Mouse (Mus musculus) liver, embryonic 13.5 days (tissue): ENCODE data around the gene Ppid. TPM values are rescaled to one million over a fixed set of nuclear protein-coding genes. Genes with fewer than 3 reads are reported as not detected.

ENCODE experiments used
- ATAC-seq: fragments of 200-750 bp; cut with Nextera tagmentation; 2 replicates; pipeline ENCODE4 v1.8.0; 2017; ENCODE audit warnings: low read depth, mild to moderate bottlenecking, moderate number of reproducible peaks, moderate library complexity
- DNase-seq: peaks from one replicate; pipeline ENCODE4 v3.0.0; 2022
- H3K27ac ChIP-seq: fragments of 300-500 bp; sonication (generic); 2 replicates; pipeline ENCODE4 v1.5.1; 2015; ENCODE audit warnings: moderate library complexity, mild to moderate bottlenecking, inconsistent platforms
- H3K27me3 ChIP-seq: fragments of 300-500 bp; sonication (generic); 2 replicates; pipeline ENCODE4 v1.6.1; 2015; ENCODE audit warnings: mild to moderate bottlenecking, inconsistent platforms
- H3K36me3 ChIP-seq: fragments of 300-500 bp; sonication (generic); 2 replicates; pipeline ENCODE4 v1.6.1; 2015; ENCODE audit warnings: mild to moderate bottlenecking, inconsistent platforms
- H3K4me1 ChIP-seq: fragments of 300-500 bp; sonication (generic); replicated peaks from 2 replicates; pipeline ENCODE4 v1.6.1; 2015; ENCODE audit warnings: inconsistent platforms
- H3K4me2 ChIP-seq: fragments of 300-500 bp; sonication (generic); 2 replicates; pipeline ENCODE4 v1.6.1; 2015; ENCODE audit warnings: inconsistent platforms, mild to moderate bottlenecking, moderate library complexity
- H3K4me3 ChIP-seq: fragments of 300-500 bp; sonication (generic); replicated peaks from 2 replicates; pipeline ENCODE4 v1.5.1; 2015; ENCODE audit warnings: mild to moderate bottlenecking, inconsistent platforms
- H3K9ac ChIP-seq: fragments of 300-500 bp; sonication (generic); 2 replicates; pipeline ENCODE4 v1.6.1; 2015; ENCODE audit warnings: mild to moderate bottlenecking, inconsistent platforms
- H3K9me3 ChIP-seq: fragments of 300-500 bp; sonication (generic); replicated peaks from 2 replicates; pipeline ENCODE4 v1.6.1; 2016; ENCODE audit warnings: inconsistent platforms
- WGBS: fragments of 180-500 bp; shearing (Covaris S2); methylation state at CpG from one replicate; pipeline ENCODE4 v1.1.7; 2015; ENCODE audit not compliant: insufficient replicate concordance; 5-methylcytosine and 5-hydroxymethylcytosine counted together
- polyA plus RNA-seq: library from polyadenylated mRNA; unstranded; fragments of >200 nt; fragmentation: Nextera tagmentation; extraction: Ambion mirVana; gene quantifications from 2 replicates; pipeline ENCODE4 v1.2.1, GENCODE M21; 2015

Gene Ppid
- polyA plus RNA-seq, 1 experiment from 2014 or later: 164 TPM

- no peak for ATAC-seq
- DNase-seq: no peak
Measured at GRCm38 (mm10) chr3:79609886-79610285, 18.7 kb downstream of the Ppid start.

GRCm38 (mm10) chr3:79627484-79628181 is 36.5 kb downstream of the Ppid start:
- 16% methylated on average over 10 of the region's 10 CpGs for WGBS
- no peak for DNase-seq

More at GRCm38 (mm10) chr3:79609886-79610285, 18.7 kb downstream of the Ppid start:
- no peak overlapping the region for H3K4me2 ChIP-seq
- H3K36me3 ChIP-seq: peaks cover 51% of the 10 kb centered on the region
- no peaks in the 10 kb centered on the region for H3K27me3 ChIP-seq
- no peak overlapping the region for H3K9ac ChIP-seq
- H3K27ac ChIP-seq: no peak overlapping the region
- no peak overlapping the region for H3K4me3 ChIP-seq
- WGBS: 80% methylated on average over 2 of the region's 2 CpGs
- H3K4me1 ChIP-seq: no peaks in the 10 kb centered on the region
- H3K9me3 ChIP-seq: no peaks in the 10 kb centered on the region

GRCm38 (mm10) chr3:79628182-79628560 is 37.0 kb downstream of the Ppid start:
- no peaks in the 10 kb centered on the region for H3K27me3 ChIP-seq
- H3K9ac ChIP-seq: peak overlapping the region; percentile 86
- H3K4me2 ChIP-seq: peak overlapping the region; percentile 86
- peak; percentile 50 for DNase-seq
- peaks cover 19% of the 10 kb centered on the region for H3K36me3 ChIP-seq
- H3K9me3 ChIP-seq: no peaks in the 10 kb centered on the region
- H3K4me1 ChIP-seq: peaks cover 24% of the 10 kb centered on the region
- H3K27ac ChIP-seq: peak overlapping the region; percentile 95
- ATAC-seq: no peak
- H3K4me3 ChIP-seq: peak overlapping the region; percentile 87
- under 1% methylated on average over 9 of the region's 9 CpGs for WGBS

More at GRCm38 (mm10) chr3:79627484-79628181, 36.5 kb downstream of the Ppid start:
- Histone ChIP-seq H3K9ac (peak overlapping the region; percentile 86), H3K4me3 (peak overlapping the region; percentile 87), H3K9me3 (no peaks in the 10 kb centered on the region), H3K4me1 (peaks cover 24% of the 10 kb centered on the region), H3K4me2 (peak overlapping the region; percentile 86), H3K27me3 (no peaks in the 10 kb centered on the region), H3K36me3 (peaks cover 17% of the 10 kb centered on the region), H3K27ac (peak overlapping the region; percentile 95)
- ATAC-seq: no peak

GRCm38 (mm10) chr3:79628561-79629415 is 37.6 kb downstream of the Ppid start, which contains the start of gene 4930579G24Rik:
TSS of gene 4930579G24Rik (plus strand) at chr3:79629079.
- ATAC-seq (peak; percentile 97), DNase-seq (peak; percentile 96)
- H3K9ac ChIP-seq: peak within 1 kb of the TSS; percentile 88
- no peaks in the 10 kb centered on the region for H3K27me3 ChIP-seq
- H3K4me1 ChIP-seq: peaks cover 24% of the 10 kb centered on the region
- H3K4me2 ChIP-seq: peak within 1 kb of the TSS; percentile 86
- no peaks in the 10 kb centered on the region for H3K9me3 ChIP-seq
- under 1% methylated on average over 60 of the region's 60 CpGs for WGBS
- peak within 1 kb of the TSS; percentile 95 for H3K27ac ChIP-seq
- H3K4me3 ChIP-seq: peak within 1 kb of the TSS; percentile 87
- peaks cover 25% of the 10 kb centered on the region for H3K36me3 ChIP-seq

- DNase-seq (peak; percentile 60), ATAC-seq (peak; percentile 27)
- 2% methylated on average over 11 of the region's 11 CpGs for WGBS
- H3K27me3 ChIP-seq: no peaks in the 10 kb centered on the region
- H3K27ac ChIP-seq: peak within 1 kb of the TSS; percentile 95
- peaks cover 27% of the 10 kb centered on the region for H3K36me3 ChIP-seq
- H3K4me2 ChIP-seq: peak within 1 kb of the TSS; percentile 86
- peaks cover 24% of the 10 kb centered on the region for H3K4me1 ChIP-seq
- H3K9me3 ChIP-seq: no peaks in the 10 kb centered on the region
- H3K9ac ChIP-seq: peak within 1 kb of the TSS; percentile 88
- H3K4me3 ChIP-seq: peak within 1 kb of the TSS; percentile 87
Measured at GRCm38 (mm10) chr3:79629416-79629730, 38.2 kb downstream of the Ppid start, which contains the start of gene Etfdh. TSS of gene Etfdh (minus strand) at chr3:79629500.

- no peaks in the 10 kb centered on the region for H3K36me3 ChIP-seq
- ATAC-seq (no peak), DNase-seq (no peak)
- no peaks in the 10 kb centered on the region for H3K27me3 ChIP-seq
- H3K9me3 ChIP-seq: no peaks in the 10 kb centered on the region
- no peak overlapping the region for H3K27ac ChIP-seq
- H3K4me3 ChIP-seq: no peak overlapping the region
- WGBS: 76% methylated on average over 6 of the region's 6 CpGs
- H3K4me1 ChIP-seq: no peaks in the 10 kb centered on the region
- H3K9ac ChIP-seq: no peak overlapping the region
- no peak overlapping the region for H3K4me2 ChIP-seq
Measured at GRCm38 (mm10) chr3:79652129-79652528, 61.0 kb downstream of the Ppid start.

Other genes with a start within 250 kb of the Ppid start
- 3.5 and 3.8 TPM in 2 replicates for gene Fnip2, start 23.5 kb upstream of the Ppid start, polyA plus RNA-seq
- 20.5 and 23.4 TPM in 2 replicates for gene 4930579G24Rik, start 37.7 kb downstream of the Ppid start, polyA plus RNA-seq
- 38.8 and 45.8 TPM in 2 replicates for gene Etfdh, start 38.2 kb downstream of the Ppid start, polyA plus RNA-seq
- gene Rxfp1, start 146.5 kb downstream of the Ppid start, polyA plus RNA-seq: not detected in 2 replicates